Mouse (Mus musculus) kidney, adult 2 months (tissue): ENCODE data around the gene Hist1h1b. TPM values are rescaled to one million over a fixed set of nuclear protein-coding genes. Genes with fewer than 3 reads are reported as not detected.
"Not testable (repeated sequence)": the region's sequence is repeated elsewhere in the genome, so short reads cannot be mapped to it uniquely, and the experiment has no call there.

Source experiments
- DNase-seq: peaks from one replicate; pipeline ENCODE4 v3.0.0; 2021
- H3K27ac ChIP-seq: fragments of 200-500 bp; 2 replicates; pipeline ENCODE4 v1.5.1; 2012; ENCODE audit warnings: low read depth, low read length, control low read depth, inconsistent platforms; ENCODE audit not compliant: insufficient read depth
- H3K27me3 ChIP-seq: fragments of 200-500 bp; replicated peaks from 2 replicates; pipeline ENCODE4 v1.6.1; 2012; ENCODE audit warnings: mild to moderate bottlenecking, moderate library complexity, low read length, inconsistent platforms; ENCODE audit not compliant: control insufficient read depth, insufficient read depth
- H3K36me3 ChIP-seq: fragments of 200-500 bp; 2 replicates; pipeline ENCODE4 v1.6.1; 2012; ENCODE audit warnings: mild to moderate bottlenecking, moderate library complexity, low read length, inconsistent platforms; ENCODE audit not compliant: control insufficient read depth, insufficient read depth
- H3K4me1 ChIP-seq: fragments of 200-500 bp; 2 replicates; pipeline ENCODE4 v1.6.1; 2011; ENCODE audit warnings: low read length; ENCODE audit not compliant: control insufficient read depth, insufficient read depth
- H3K4me3 ChIP-seq: fragments of 200-500 bp; 2 replicates; pipeline ENCODE4 v1.5.1; 2011; ENCODE audit warnings: mild to moderate bottlenecking, low read depth, low read length, control low read depth; ENCODE audit not compliant: insufficient read depth
- CTCF ChIP-seq: fragments of 200-500 bp; conservative IDR thresholded peaks from 2 replicates; pipeline ENCODE4 v1.5.1; 2011; ENCODE audit warnings: low read depth, mild to moderate bottlenecking, control low read depth, low read length, moderate library complexity, mixed read lengths; ENCODE audit not compliant: insufficient read depth, insufficient read length
- POLR2A ChIP-seq: fragments of 200-500 bp; IDR thresholded peaks from one replicate; pipeline ENCODE4 v1.6.1; 2011; ENCODE audit warnings: low read depth, low read length, control low read depth
- WGBS: fragments of 180-500 bp; shearing (Covaris S2); methylation state at CpG from one replicate; pipeline ENCODE4 v1.1.7; 2018; 5-methylcytosine and 5-hydroxymethylcytosine counted together
- polyA plus RNA-seq: library from polyadenylated mRNA; depleted of rRNA; stranded (reverse); fragments of >200 nt; gene quantifications from 2 replicates; pipeline ENCODE4 v1.2.3, GENCODE M21; 2012

Gene Hist1h1b
- polyA plus RNA-seq, 1 experiment = not detected

GRCm38 (mm10) chr13:21784311-21784710, 3.9 kb upstream of the Hist1h1b start:
- 58% methylated on average over 6 of the region's 6 CpGs for WGBS
- no peaks in the 10 kb centered on the region for H3K36me3 ChIP-seq
- no peaks in the 10 kb centered on the region; the same call in 1 of the 2 replicates for H3K4me1 ChIP-seq
- H3K27ac ChIP-seq = no peak overlapping the region
- no peak for DNase-seq
- no peaks in the 10 kb centered on the region; the same call in none of the 2 replicates for H3K27me3 ChIP-seq
- no peak overlapping the region for H3K4me3 ChIP-seq
- TF ChIP-seq CTCF (no peak), POLR2A (no peak)

GRCm38 (mm10) chr13:21783734-21784161, 3.3 kb upstream of the Hist1h1b start:
- no peaks in the 10 kb centered on the region; the same call in 1 of the 2 replicates for H3K4me1 ChIP-seq
- DNase-seq = no peak
- TF ChIP-seq POLR2A (no peak), CTCF (no peak)
- no peaks in the 10 kb centered on the region for H3K36me3 ChIP-seq
- H3K27ac ChIP-seq = no peak overlapping the region
- 6% methylated on average over 9 of the region's 9 CpGs for WGBS
- no peak overlapping the region for H3K4me3 ChIP-seq
- H3K27me3 ChIP-seq = no peaks in the 10 kb centered on the region; the same call in none of the 2 replicates

- TF ChIP-seq CTCF (no peak), POLR2A (no peak)
- Histone ChIP-seq H3K27me3 (no peaks in the 10 kb centered on the region; the same call in none of the 2 replicates), H3K36me3 (no peaks in the 10 kb centered on the region), H3K4me1 (no peaks in the 10 kb centered on the region; the same call in 1 of the 2 replicates), H3K4me3 (peak within 1 kb of the TSS; percentile 42; the same call in 1 of the 2 replicates), H3K27ac (no peak within 1 kb of the TSS)
- WGBS = under 1% methylated on average over 15 of the region's 20 CpGs
- DNase-seq = peak; percentile 76
Measured at GRCm38 (mm10) chr13:21783255-21783617, 2.8 kb upstream of the Hist1h1b start, which contains the start of gene Hist1h3i. Gene Hist1h3i (minus strand): TSS chr13:21783370.

GRCm38 (mm10) chr13:21782361-21783254, 2.2 kb upstream of the Hist1h1b start:
- DNase-seq = not testable (repeated sequence)

GRCm38 (mm10) chr13:21781639-21782038, 1.2 kb upstream of the Hist1h1b start:
- Histone ChIP-seq H3K36me3 (no peaks in the 10 kb centered on the region), H3K27me3 (no peaks in the 10 kb centered on the region; the same call in none of the 2 replicates), H3K4me1 (no peaks in the 10 kb centered on the region; the same call in 1 of the 2 replicates), H3K27ac (no peak overlapping the region), H3K4me3 (no peak overlapping the region)
- no peak for TF ChIP-seq CTCF
- 95% methylated on average over 1 of the region's 1 CpGs for WGBS
- no peak for DNase-seq

More at GRCm38 (mm10) chr13:21782361-21783254, 2.2 kb upstream of the Hist1h1b start:
- H3K27me3 ChIP-seq, H3K4me1 ChIP-seq, H3K27ac ChIP-seq, H3K36me3 ChIP-seq: not testable (repeated sequence)
- 6% methylated on average over 23 of the region's 35 CpGs for WGBS
- peak overlapping the region; percentile 42; the same call in 1 of the 2 replicates for H3K4me3 ChIP-seq

- Histone ChIP-seq H3K4me3 (no peak overlapping the region), H3K27ac (no peak overlapping the region), H3K4me1 (no peaks in the 10 kb centered on the region; the same call in 1 of the 2 replicates), H3K27me3 (no peaks in the 10 kb centered on the region; the same call in none of the 2 replicates), H3K36me3 (no peaks in the 10 kb centered on the region)
- DNase-seq = no peak
- WGBS = 55% methylated on average over 6 of the region's 6 CpGs
- TF ChIP-seq CTCF = no peak
- no peak for TF ChIP-seq POLR2A
Measured at GRCm38 (mm10) chr13:21781021-21781555, 663 bp upstream of the Hist1h1b start.
